15 mouse cellular contexts compared by ENCODE assay signal in the genomic region with DNA sequence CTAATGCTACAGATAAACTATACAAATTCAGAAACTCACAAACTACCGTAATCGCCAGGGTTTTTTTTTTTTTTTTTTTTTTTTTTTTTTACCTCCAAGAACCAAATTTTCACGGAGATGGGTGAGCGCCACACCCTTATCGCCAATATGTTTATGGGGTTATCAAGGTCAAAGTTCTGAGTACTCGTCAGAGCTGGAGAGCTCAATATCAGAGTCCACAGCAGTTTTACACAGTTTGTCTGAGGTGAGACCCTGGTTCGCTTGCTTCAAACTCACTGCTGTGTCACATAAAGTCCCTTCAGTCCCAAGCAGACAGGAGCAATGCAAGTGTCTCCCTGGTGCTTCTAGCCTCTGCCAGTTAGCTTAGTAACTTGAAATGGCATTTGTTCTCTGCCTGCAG.
"Had no signal": no experiment of that assay in that cellular context is flagged by ENCODE, and none has a peak within 500 bp of the region (broad histone marks: within the 10 kb centered on the region; RNA-seq: fewer than 3 reads in every experiment).

No protein-coding gene starts in this region.

- H3K9ac ChIP-seq: kidney, embryonic 15.5 days; limb, embryonic 12.5 days; liver, embryonic 14.5 days; midbrain, embryonic 15.5 days; neural tube, embryonic 12.5 days; stomach, embryonic 15.5 days had no signal

- H3K4me2 ChIP-seq: kidney, embryonic 15.5 days; limb, embryonic 12.5 days; midbrain, embryonic 11.5 days; midbrain, embryonic 15.5 days; neural tube, embryonic 12.5 days; stomach, embryonic 15.5 days had no signal

- DNase-seq: kidney, adult 2 months; kidney, postnatal 14 days; liver; lung, adult 18-20 months; lung, postnatal 36 days; spleen, adult 18-20 months; thymus, adult 2 months; thymus, postnatal 25 days had no signal

- H3K9me3 ChIP-seq: kidney, embryonic 15.5 days; limb, embryonic 12.5 days; midbrain, embryonic 15.5 days; neural tube, embryonic 12.5 days; stomach, embryonic 15.5 days had no signal

- H3K27me3 ChIP-seq: kidney, embryonic 15.5 days; limb, embryonic 12.5 days; midbrain, embryonic 15.5 days; neural tube, embryonic 12.5 days; stomach, embryonic 15.5 days had no signal

- ATAC-seq: midbrain, embryonic 15.5 days had no signal

- H3K4me3 ChIP-seq: kidney, embryonic 15.5 days; limb, embryonic 12.5 days; midbrain, embryonic 15.5 days; neural tube, embryonic 12.5 days; stomach, embryonic 15.5 days had no signal

- H3K27ac ChIP-seq: kidney, embryonic 15.5 days; limb, embryonic 12.5 days; liver, embryonic 14.5 days; midbrain, embryonic 15.5 days; neural tube, embryonic 12.5 days had no signal

- H3K4me1 ChIP-seq: midbrain, embryonic 15.5 days; neural tube, embryonic 12.5 days had no signal

- H3K36me3 ChIP-seq: kidney, embryonic 15.5 days; limb, embryonic 12.5 days; midbrain, embryonic 15.5 days; neural tube, embryonic 12.5 days; stomach, embryonic 15.5 days had no signal
